11 mouse cellular contexts compared by ENCODE assay signal in genomic region chr6:97820505-97820904, GRCm38 (mm10). TPM values are rescaled to one million over a fixed set of nuclear protein-coding genes. Genes with fewer than 3 reads are reported as not detected.
A peak's percentile ranks its signal among the peaks of the same experiment; 100 is the strongest.
DNase-seq lines count a peak whose midpoint lies in the region; ATAC-seq lines count a peak whose summit lies in the region.
"Had no signal": no experiment of that assay in that cellular context is flagged by ENCODE, and none has a peak within 500 bp of the region (broad histone marks: within the 10 kb centered on the region; RNA-seq: fewer than 3 reads in every experiment).

No protein-coding gene starts in this region.

- no peak for ATAC-seq in midbrain, embryonic 15.5 days (replicated peaks)
- ATAC-seq: Patski had no signal

- DNase-seq in embryo, embryonic 10.5 days (ENCODE audit: low spot score), result peak; percentile 10
- no peak for DNase-seq in embryo, embryonic 9.5 days (ENCODE audit: extremely low spot score)
- peak; percentile 36 for DNase-seq in lung, postnatal 36 days
- DNase-seq in lung, postnatal 10 days, result no peak
- DNase-seq in kidney, postnatal 14 days, result peak; percentile 34
- peak; percentile 17 for DNase-seq in ovary, postnatal 14 days (ENCODE audit: low spot score)
- DNase-seq in cerebellum, postnatal 36 days, result no peak

- H3K4me3 ChIP-seq in midbrain, embryonic 15.5 days, result no peak overlapping the region
- H3K4me3 ChIP-seq: erythroblast, embryonic 14.5 days; neural tube, embryonic 15.5 days had no signal

- H3K27me3 ChIP-seq in midbrain, embryonic 15.5 days (replicated peaks), result no peaks in the 10 kb centered on the region
- H3K27me3 ChIP-seq: neural tube, embryonic 15.5 days; Patski had no signal

- 87% methylated on average over 8 of the region's 8 CpGs for WGBS in midbrain, embryonic 15.5 days

- no peak overlapping the region for H3K27ac ChIP-seq in midbrain, embryonic 15.5 days
- H3K27ac ChIP-seq: neural tube, embryonic 15.5 days had no signal

- no peaks in the 10 kb centered on the region for H3K9me3 ChIP-seq in midbrain, embryonic 15.5 days
- H3K9me3 ChIP-seq: neural tube, embryonic 15.5 days had no signal

- H3K4me1 ChIP-seq in midbrain, embryonic 15.5 days, result no peaks in the 10 kb centered on the region
- H3K4me1 ChIP-seq: neural tube, embryonic 15.5 days had no signal

- no peak overlapping the region for H3K4me2 ChIP-seq in midbrain, embryonic 15.5 days
- H3K4me2 ChIP-seq: neural tube, embryonic 15.5 days had no signal

- H3K36me3 ChIP-seq in midbrain, embryonic 15.5 days (replicated peaks), result no peaks in the 10 kb centered on the region
- H3K36me3 ChIP-seq: neural tube, embryonic 15.5 days had no signal

- H3K9ac ChIP-seq in midbrain, embryonic 15.5 days, result no peak overlapping the region
- H3K9ac ChIP-seq: neural tube, embryonic 15.5 days had no signal

RNA-seq across cellular contexts. Expression of gene Mitf, which starts 13.7 kb away (rescaled TPM):
- polyA plus RNA-seq in midbrain, embryonic 15.5 days (2015; fragmentation: Nextera tagmentation; extraction: Ambion mirVana), result 0.56 and 1.1 TPM in 2 replicates
- polyA plus RNA-seq: erythroblast, embryonic 14.5 days had no signal

Comparison
In these comparisons a context has a peak if more than half of its experiments do, and no peak if none do; other contexts are left out.
1. DNase-seq: peak in embryo, embryonic 10.5 days (single experiment), lung, postnatal 36 days (single experiment), kidney, postnatal 14 days (single experiment) and ovary, postnatal 14 days (single experiment); none in embryo, embryonic 9.5 days (single experiment), lung, postnatal 10 days (single experiment) and cerebellum, postnatal 36 days (0 of 2).